Mouse (Mus musculus) G1E (cell line): ENCODE measurements at regions not wholly inside any gene's neighbourhood (a gene's known extent, or its start where the extent isn't known, plus 50 kb on each side); places are given as distances from the start of the nearest gene placed in this dataset.

ENCODE experiments used
- CTCF ChIP-seq: IDR thresholded peaks from 2 replicates; pipeline ENCODE4 v1.5.1; 2012; ENCODE audit warnings: low read depth, low read length, inconsistent platforms, mixed read lengths
- GATA1 ChIP-seq: IDR thresholded peaks from 2 replicates; pipeline ENCODE4 v1.6.1; 2012; ENCODE audit warnings: borderline replicate concordance, low read length, inconsistent platforms, mixed read lengths
- TAL1 ChIP-seq: conservative IDR thresholded peaks from 2 replicates; pipeline ENCODE4 v1.6.1; 2012; ENCODE audit warnings: low read depth, low read length, inconsistent platforms, mixed read lengths

DNA sequence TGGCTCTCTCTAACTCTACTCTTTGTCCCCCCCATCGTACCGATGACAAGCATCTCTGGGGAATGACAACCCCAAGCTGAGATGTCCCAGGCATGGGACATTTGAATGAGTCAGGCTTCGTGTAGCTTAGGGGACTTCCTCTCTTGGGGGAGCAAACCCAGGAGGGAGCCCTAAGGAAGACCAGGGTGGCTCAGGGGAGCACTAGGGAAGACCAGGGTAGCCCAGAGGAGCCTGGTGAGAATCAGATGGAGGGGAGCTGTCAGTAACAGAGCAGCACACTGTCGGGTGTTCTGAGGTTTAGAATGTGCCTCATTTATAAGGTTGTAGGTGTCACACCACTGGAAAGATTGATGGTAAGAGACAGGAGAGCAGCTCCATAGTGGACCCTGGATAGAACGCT is 509.1 kb downstream of the Vrk1 start:
- TF ChIP-seq CTCF (no peak), GATA1 (no peak), TAL1 (no peak)
